Mouse (Mus musculus) embryonic facial prominence, embryonic 11.5 days (tissue): ENCODE data around the gene Kcnq5. TPM values are rescaled to one million over a fixed set of nuclear protein-coding genes. Genes with fewer than 3 reads are reported as not detected.
A peak's percentile ranks its signal among the peaks of the same experiment; 100 is the strongest.

Experiments used
- ATAC-seq: fragments of 200-750 bp; cut with Nextera tagmentation; replicated peaks from 2 replicates; pipeline ENCODE4 v1.8.0; 2017; ENCODE audit warnings: low read depth; ENCODE audit not compliant: insufficient number of reproducible peaks, low FRiP score, low TSS enrichment
- DNase-seq: peaks from one replicate; pipeline ENCODE4 v3.0.0-alpha.2; 2015; ENCODE audit warnings: low spot score
- H3K27ac ChIP-seq: fragments of 300-500 bp; sonication (generic); replicated peaks from 2 replicates; pipeline ENCODE4 v1.5.1; 2014; ENCODE audit warnings: mild to moderate bottlenecking, low read depth, low read length, control low read depth
- H3K27me3 ChIP-seq: fragments of 300-500 bp; sonication (generic); 2 replicates; pipeline ENCODE4 v1.6.1; 2014; ENCODE audit warnings: mild to moderate bottlenecking, low read length, moderate library complexity, mixed read lengths; ENCODE audit not compliant: control insufficient read depth, insufficient read depth
- H3K36me3 ChIP-seq: fragments of 300-500 bp; sonication (generic); replicated peaks from 2 replicates; pipeline ENCODE4 v1.6.1; 2014; ENCODE audit warnings: low read depth, mild to moderate bottlenecking, low read length, moderate library complexity, mixed read lengths; ENCODE audit not compliant: control insufficient read depth, insufficient read depth
- H3K4me1 ChIP-seq: fragments of 300-500 bp; sonication (generic); 2 replicates; pipeline ENCODE4 v1.6.1; 2014; ENCODE audit warnings: low read length, mixed read lengths; ENCODE audit not compliant: control insufficient read depth, insufficient read depth
- H3K4me2 ChIP-seq: fragments of 300-500 bp; sonication (generic); 2 replicates; pipeline ENCODE4 v1.6.1; 2014; ENCODE audit warnings: low read depth, mild to moderate bottlenecking, control low read depth, low read length, moderate library complexity
- H3K4me3 ChIP-seq: fragments of 300-500 bp; sonication (generic); 2 replicates; pipeline ENCODE4 v1.5.1; 2014; ENCODE audit warnings: low read depth, low read length, control low read depth
- H3K9ac ChIP-seq: fragments of 300-500 bp; sonication (generic); replicated peaks from 2 replicates; pipeline ENCODE4 v1.6.1; 2014; ENCODE audit warnings: mild to moderate bottlenecking, control low read depth, low read length
- H3K9me3 ChIP-seq: fragments of 300-500 bp; sonication (generic); replicated peaks from 2 replicates; pipeline ENCODE4 v1.6.1; 2016; ENCODE audit warnings: mild to moderate bottlenecking, low read length, inconsistent platforms, mixed read lengths; ENCODE audit not compliant: control insufficient read depth
- WGBS: fragments of 180-500 bp; shearing (Covaris S2); extraction: QIAGEN DNeasy Blood & Tissue Kit; methylation state at CpG from one replicate; pipeline ENCODE4 v1.1.7; 2014; 5-methylcytosine and 5-hydroxymethylcytosine counted together
- polyA plus RNA-seq: library from polyadenylated mRNA; unstranded; fragments of >200 nt; fragmentation: Nextera tagmentation; extraction: Ambion mirVana; gene quantifications from 2 replicates; pipeline ENCODE4 v1.2.1, GENCODE M21; 2014

Gene Kcnq5
- polyA plus RNA-seq, 1 experiment from 2014 or later: 1.1 TPM

DNA sequence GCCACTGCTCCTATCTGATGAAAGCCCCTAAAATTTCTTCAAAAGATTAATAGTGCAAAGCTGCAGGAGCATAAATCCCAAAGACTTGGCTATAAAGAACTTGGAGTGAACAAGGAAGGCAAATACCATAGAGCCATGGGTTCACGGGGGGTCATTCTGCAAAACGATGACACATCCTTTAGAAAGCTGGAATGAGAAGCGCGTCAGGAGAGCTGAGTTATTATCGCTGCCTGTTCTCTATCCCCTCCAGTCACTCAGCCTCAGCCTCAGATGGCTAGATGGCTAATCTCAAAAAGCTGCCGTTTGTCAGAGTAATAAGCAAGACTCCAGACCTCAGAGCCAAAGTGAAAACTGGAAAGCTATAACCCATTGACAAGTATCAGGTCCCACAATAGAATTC is 42.5 kb downstream of the Kcnq5 start:
- Histone ChIP-seq H3K9me3 (no peaks in the 10 kb centered on the region), H3K4me2 (no peak overlapping the region), H3K27me3 (no peaks in the 10 kb centered on the region), H3K9ac (no peak overlapping the region), H3K27ac (no peak overlapping the region), H3K36me3 (no peaks in the 10 kb centered on the region), H3K4me3 (no peak overlapping the region), H3K4me1 (no peaks in the 10 kb centered on the region)
- DNase-seq (no peak), ATAC-seq (no peak)
- 62% methylated on average over 6 of the region's 6 CpGs for WGBS

DNA sequence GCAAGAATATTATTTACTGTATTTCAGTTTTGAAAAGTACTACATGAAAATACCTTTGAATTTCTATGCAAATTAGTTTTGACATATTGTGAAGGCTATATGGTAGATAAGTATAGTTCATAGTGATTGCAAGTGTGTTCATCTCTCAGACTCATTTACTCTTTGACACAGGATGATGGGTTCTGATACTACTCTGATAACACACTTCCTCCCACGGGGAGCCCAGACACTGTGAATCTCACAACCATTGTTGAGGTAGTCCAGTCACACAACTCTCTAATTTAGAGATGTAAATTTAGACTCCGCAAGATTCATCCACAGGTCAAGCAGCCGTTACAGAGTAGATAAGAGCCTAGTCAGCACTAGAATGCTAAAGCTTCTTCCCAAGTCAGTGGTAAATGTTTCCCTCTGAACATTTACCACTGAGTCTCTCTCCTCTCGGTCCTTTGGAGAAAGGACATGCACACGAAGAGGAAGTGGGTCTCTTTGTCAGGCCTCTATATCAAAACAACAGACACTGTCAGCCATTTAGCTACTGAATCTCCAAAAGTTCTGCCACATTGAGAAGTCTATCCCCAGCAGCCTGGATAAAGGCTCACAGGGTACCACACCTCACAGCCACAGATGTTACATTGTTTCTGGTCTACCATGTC is 65.5 kb downstream of the Kcnq5 start:
- no peaks in the 10 kb centered on the region for H3K9me3 ChIP-seq
- no peaks in the 10 kb centered on the region for H3K4me1 ChIP-seq
- no peak overlapping the region for H3K4me3 ChIP-seq
- DNase-seq (no peak), ATAC-seq (no peak)
- H3K4me2 ChIP-seq: no peak overlapping the region
- H3K36me3 ChIP-seq: no peaks in the 10 kb centered on the region
- H3K27ac ChIP-seq: no peak overlapping the region
- H3K27me3 ChIP-seq: no peaks in the 10 kb centered on the region
- H3K9ac ChIP-seq: no peak overlapping the region
- WGBS: 76% methylated on average over 5 of the region's 5 CpGs

DNA sequence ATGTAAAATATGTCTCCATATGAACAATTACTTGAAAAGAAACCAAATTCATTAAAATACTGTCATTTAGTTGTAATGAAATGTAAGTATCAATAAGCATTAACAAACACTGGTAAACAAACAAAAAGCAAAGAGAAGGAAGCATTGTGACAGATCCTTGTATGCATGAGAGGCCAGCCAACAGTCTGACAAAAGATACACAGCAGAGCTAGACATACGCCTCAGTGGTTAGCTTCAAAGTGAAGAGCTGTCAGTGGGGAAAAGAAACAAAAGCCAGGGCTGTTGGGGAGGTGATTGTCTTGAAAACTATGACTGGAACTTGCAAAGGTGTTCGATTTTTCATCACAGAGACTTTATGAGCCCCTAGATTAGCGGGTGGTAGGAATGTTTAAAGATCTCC is 78.0 kb downstream of the Kcnq5 start:
- H3K9me3 ChIP-seq: no peaks in the 10 kb centered on the region
- no peak overlapping the region for H3K4me2 ChIP-seq
- H3K9ac ChIP-seq: no peak overlapping the region
- no peak for DNase-seq
- H3K27ac ChIP-seq: no peak overlapping the region
- no peaks in the 10 kb centered on the region for H3K4me1 ChIP-seq
- no peak for ATAC-seq
- 74% methylated on average over 3 of the region's 3 CpGs for WGBS
- no peaks in the 10 kb centered on the region for H3K27me3 ChIP-seq
- H3K4me3 ChIP-seq: no peak overlapping the region
- no peaks in the 10 kb centered on the region for H3K36me3 ChIP-seq

DNA sequence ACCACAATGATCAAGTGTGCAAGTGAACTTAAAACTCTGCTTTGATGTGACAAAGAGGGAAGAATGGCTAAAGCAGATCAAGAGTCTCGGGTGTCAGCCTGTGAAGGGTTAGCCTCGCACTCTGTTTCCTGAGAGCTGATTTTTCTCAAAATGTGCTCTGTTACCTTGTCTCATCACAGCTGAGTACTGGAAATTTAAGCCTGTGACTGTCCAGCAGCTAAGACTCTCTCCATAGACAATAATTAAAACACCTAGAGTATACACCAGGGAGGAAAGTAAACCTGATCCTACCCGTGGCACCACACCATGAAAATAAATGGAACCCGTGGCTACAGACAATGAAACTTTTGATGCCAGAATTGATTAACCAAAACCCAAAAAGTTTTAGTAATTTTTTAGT is 90.9 kb downstream of the Kcnq5 start:
- DNase-seq (peak; percentile 33), ATAC-seq (no peak)
- Histone ChIP-seq H3K9me3 (no peaks in the 10 kb centered on the region), H3K36me3 (no peaks in the 10 kb centered on the region), H3K4me3 (no peak overlapping the region), H3K9ac (no peak overlapping the region), H3K27me3 (no peaks in the 10 kb centered on the region), H3K27ac (no peak overlapping the region), H3K4me1 (no peaks in the 10 kb centered on the region), H3K4me2 (no peak overlapping the region)
- 36% methylated on average over 4 of the region's 4 CpGs for WGBS

DNA sequence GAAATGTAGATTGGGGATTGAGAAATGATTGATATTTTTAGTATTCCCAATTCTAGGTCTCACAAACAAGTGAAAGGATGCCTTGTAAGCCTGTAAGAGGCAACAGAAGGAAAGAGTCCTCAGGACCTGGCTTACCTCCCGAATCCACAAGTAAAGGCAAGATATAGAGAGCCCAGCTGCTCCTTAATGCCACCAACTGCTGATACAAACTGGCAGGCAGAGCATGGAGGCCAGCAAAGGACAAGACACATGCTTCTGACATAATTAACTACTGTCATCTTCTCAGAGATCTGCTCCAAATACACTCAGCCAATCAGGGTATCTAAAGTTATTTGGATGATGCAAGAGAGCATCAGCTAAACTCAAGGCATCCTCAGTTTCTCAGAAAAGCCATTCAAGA is 93.3 kb downstream of the Kcnq5 start:
- Histone ChIP-seq H3K27me3 (no peaks in the 10 kb centered on the region), H3K4me3 (no peak overlapping the region), H3K4me1 (no peaks in the 10 kb centered on the region), H3K27ac (no peak overlapping the region), H3K9ac (no peak overlapping the region), H3K36me3 (no peaks in the 10 kb centered on the region), H3K9me3 (no peaks in the 10 kb centered on the region), H3K4me2 (no peak overlapping the region)
- ATAC-seq: no peak
- 79% methylated on average over 1 of the region's 1 CpGs for WGBS
- no peak for DNase-seq

DNA sequence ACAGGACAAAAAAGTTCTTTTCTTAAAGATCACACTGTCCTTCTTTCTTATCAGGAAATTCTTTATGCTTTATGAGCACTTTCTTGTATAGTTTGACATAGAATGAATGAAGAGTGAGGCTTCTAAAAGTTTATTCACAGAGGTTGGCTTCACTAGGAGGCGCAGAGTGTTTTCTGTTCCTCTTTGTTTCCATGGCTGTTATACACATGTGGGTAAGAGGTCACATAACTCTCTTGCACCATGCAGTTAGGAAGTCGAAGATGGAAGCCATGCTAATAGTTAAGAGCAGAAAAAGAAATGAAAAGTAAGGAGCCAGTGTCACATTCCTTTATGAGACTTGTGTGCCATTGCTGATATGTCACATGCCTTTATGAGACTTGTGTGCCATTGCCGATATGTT is 105.3 kb downstream of the Kcnq5 start:
- DNase-seq: no peak
- Histone ChIP-seq H3K4me3 (no peak overlapping the region), H3K9ac (no peak overlapping the region), H3K4me1 (no peaks in the 10 kb centered on the region), H3K4me2 (no peak overlapping the region), H3K36me3 (no peaks in the 10 kb centered on the region), H3K27me3 (no peaks in the 10 kb centered on the region), H3K9me3 (no peaks in the 10 kb centered on the region), H3K27ac (no peak overlapping the region)
- no peak for ATAC-seq
- 54% methylated on average over 3 of the region's 3 CpGs for WGBS

DNA sequence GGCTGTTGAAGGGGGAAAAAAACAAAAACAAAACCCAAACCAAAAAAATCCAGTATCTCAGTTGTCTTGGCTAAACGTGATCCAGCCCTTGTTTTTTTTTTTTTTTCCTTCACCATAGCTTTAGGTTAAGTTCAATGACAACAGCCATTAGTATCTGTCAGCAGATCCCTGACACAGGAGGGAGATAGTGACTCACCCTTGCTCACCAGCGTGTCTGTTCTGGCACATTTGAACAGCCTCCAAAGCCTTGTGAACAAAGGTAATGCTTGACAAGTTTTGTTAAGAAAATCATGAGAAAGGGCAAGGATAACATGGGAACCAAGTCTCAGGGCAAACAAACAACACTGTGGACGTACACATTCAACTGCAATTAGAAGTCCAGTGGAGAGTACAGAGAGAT is 123.2 kb downstream of the Kcnq5 start:
- no peaks in the 10 kb centered on the region for H3K36me3 ChIP-seq
- H3K4me2 ChIP-seq: no peak overlapping the region
- H3K27me3 ChIP-seq: no peaks in the 10 kb centered on the region
- H3K27ac ChIP-seq: no peak overlapping the region
- no peaks in the 10 kb centered on the region for H3K9me3 ChIP-seq
- ATAC-seq (no peak), DNase-seq (no peak)
- WGBS: 48% methylated on average over 3 of the region's 3 CpGs
- no peaks in the 10 kb centered on the region for H3K4me1 ChIP-seq
- no peak overlapping the region for H3K4me3 ChIP-seq
- no peak overlapping the region for H3K9ac ChIP-seq

DNA sequence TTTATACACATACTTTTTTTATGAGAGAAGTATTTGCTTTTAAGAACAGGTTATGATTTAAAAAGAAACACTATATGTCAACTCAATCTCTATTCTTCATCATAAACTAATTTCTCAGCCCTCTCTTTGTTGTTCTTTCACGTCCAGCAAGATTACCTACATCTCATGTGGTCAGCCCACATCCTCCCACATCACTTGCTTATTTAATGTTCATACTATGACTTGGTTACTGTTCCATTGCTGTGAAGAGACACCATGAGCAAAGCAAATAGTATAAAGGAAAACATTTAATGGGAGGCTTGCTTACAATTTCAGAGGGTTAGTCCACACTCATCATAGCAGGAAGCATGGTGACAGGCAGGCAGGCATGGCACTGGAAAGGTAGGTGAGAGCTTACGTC is 124.4 kb downstream of the Kcnq5 start:
- Histone ChIP-seq H3K9me3 (no peaks in the 10 kb centered on the region), H3K27me3 (no peaks in the 10 kb centered on the region), H3K36me3 (no peaks in the 10 kb centered on the region), H3K4me2 (no peak overlapping the region), H3K9ac (no peak overlapping the region), H3K27ac (no peak overlapping the region), H3K4me3 (no peak overlapping the region), H3K4me1 (no peaks in the 10 kb centered on the region)
- ATAC-seq (no peak), DNase-seq (no peak)
- WGBS: 80% methylated on average over 2 of the region's 2 CpGs
